Mouse (Mus musculus) embryonic facial prominence, embryonic 15.5 days (tissue): Measurements from ENCODE around the gene Rhag. TPM values are rescaled to one million over a fixed set of nuclear protein-coding genes. Genes with fewer than 3 reads are reported as not detected.

Experiments used
- ATAC-seq: fragments of 200-750 bp; cut with Nextera tagmentation; 2 replicates; pipeline ENCODE4 v1.8.0; 2017; ENCODE audit warnings: low read depth, moderate TSS enrichment; ENCODE audit not compliant: insufficient number of reproducible peaks, low FRiP score, low TSS enrichment
- H3K27ac ChIP-seq: fragments of 300-500 bp; sonication (generic); replicated peaks from 2 replicates; pipeline ENCODE4 v1.5.1; 2015; ENCODE audit warnings: mild to moderate bottlenecking, inconsistent platforms
- H3K27me3 ChIP-seq: fragments of 300-500 bp; sonication (generic); 2 replicates; pipeline ENCODE4 v1.6.1; 2015; ENCODE audit warnings: inconsistent platforms
- H3K36me3 ChIP-seq: fragments of 300-500 bp; sonication (generic); 2 replicates; pipeline ENCODE4 v1.6.1; 2015; ENCODE audit warnings: mild to moderate bottlenecking, inconsistent platforms
- H3K4me1 ChIP-seq: fragments of 300-500 bp; sonication (generic); 2 replicates; pipeline ENCODE4 v1.6.1; 2015; ENCODE audit warnings: inconsistent platforms
- H3K4me2 ChIP-seq: fragments of 300-500 bp; sonication (generic); replicated peaks from 2 replicates; pipeline ENCODE4 v1.6.1; 2015; ENCODE audit warnings: mild to moderate bottlenecking, inconsistent platforms
- H3K4me3 ChIP-seq: fragments of 300-500 bp; sonication (generic); replicated peaks from 2 replicates; pipeline ENCODE4 v1.5.1; 2015; ENCODE audit warnings: mild to moderate bottlenecking, inconsistent platforms
- H3K9ac ChIP-seq: fragments of 300-500 bp; sonication (generic); 2 replicates; pipeline ENCODE4 v1.6.1; 2015; ENCODE audit warnings: inconsistent platforms
- H3K9me3 ChIP-seq: fragments of 300-500 bp; sonication (generic); replicated peaks from 2 replicates; pipeline ENCODE4 v1.6.1; 2016; ENCODE audit warnings: inconsistent platforms
- WGBS: fragments of 180-500 bp; shearing (Covaris S2); methylation state at CpG from one replicate; pipeline ENCODE4 v1.1.7; 2015; 5-methylcytosine and 5-hydroxymethylcytosine counted together
- polyA plus RNA-seq: library from polyadenylated mRNA; unstranded; fragments of >200 nt; fragmentation: Nextera tagmentation; extraction: Ambion mirVana; gene quantifications from 2 replicates; pipeline ENCODE4 v1.2.1, GENCODE M21; 2015

The Rhag gene
- polyA plus RNA-seq, 1 experiment from 2014 or later: 0.35 TPM

DNA sequence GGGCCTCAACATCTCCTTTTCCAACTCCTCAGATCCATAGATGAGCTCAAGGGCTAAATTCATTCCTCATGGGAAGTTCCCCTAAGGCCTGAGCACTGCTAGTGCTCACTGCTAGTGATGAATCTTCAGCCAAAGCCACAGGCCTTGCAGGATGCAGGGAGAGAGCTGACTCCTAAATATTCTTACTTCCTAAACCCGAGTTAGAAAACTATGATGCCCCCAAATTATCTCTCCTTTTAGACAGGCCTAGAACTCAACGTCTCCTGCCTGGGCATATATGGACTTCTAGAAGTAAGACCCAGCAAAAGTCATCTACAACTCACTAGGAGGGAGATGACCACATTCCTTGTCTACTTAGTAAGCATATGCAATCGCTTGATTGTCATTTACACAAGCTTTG is 66.8 kb downstream of the Rhag start:
- H3K27me3 ChIP-seq: no peaks in the 10 kb centered on the region
- H3K36me3 ChIP-seq: no peaks in the 10 kb centered on the region
- no peak overlapping the region for H3K9ac ChIP-seq
- ATAC-seq: no peak
- 37% methylated on average over 3 of the region's 3 CpGs for WGBS
- H3K9me3 ChIP-seq: no peaks in the 10 kb centered on the region
- H3K4me3 ChIP-seq: no peak overlapping the region
- H3K4me2 ChIP-seq: 0 out of 2 replicates have a peak overlapping the region, but pooled peaks have one; percentile 19
- H3K4me1 ChIP-seq: peaks cover 7% of the 10 kb centered on the region; the same call in 1 of the 2 replicates
- H3K27ac ChIP-seq: no peak overlapping the region

DNA sequence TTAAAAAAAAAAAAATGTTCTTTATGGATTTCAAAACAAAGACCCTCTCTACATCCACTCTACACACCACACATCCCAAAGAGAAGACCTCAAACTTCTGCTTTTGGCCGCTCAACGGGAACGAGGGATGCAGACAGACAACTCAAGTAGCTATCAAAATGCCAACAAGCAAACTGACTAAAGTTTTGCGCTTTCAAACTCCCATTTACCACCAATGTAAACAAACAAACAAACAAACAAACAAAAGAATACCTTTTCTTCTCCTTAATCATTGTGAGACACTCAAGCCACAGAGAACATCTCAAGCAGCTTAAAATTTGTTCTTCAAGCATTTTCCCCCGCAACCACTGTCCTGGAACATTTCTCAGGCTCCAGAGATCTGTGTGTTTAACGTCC is 68.6 kb downstream of the Rhag start:
- H3K4me2 ChIP-seq: peak overlapping the region; percentile 87
- no peaks in the 10 kb centered on the region for H3K27me3 ChIP-seq
- peak overlapping the region; percentile 54; the same call in 1 of the 2 replicates for H3K9ac ChIP-seq
- H3K27ac ChIP-seq: no peak overlapping the region
- H3K9me3 ChIP-seq: no peaks in the 10 kb centered on the region
- H3K4me1 ChIP-seq: peaks cover 7% of the 10 kb centered on the region; the same call in 1 of the 2 replicates
- H3K36me3 ChIP-seq: no peaks in the 10 kb centered on the region
- WGBS: 13% methylated on average over 6 of the region's 6 CpGs
- peak overlapping the region; percentile 67 for H3K4me3 ChIP-seq
- ATAC-seq: no peak

DNA sequence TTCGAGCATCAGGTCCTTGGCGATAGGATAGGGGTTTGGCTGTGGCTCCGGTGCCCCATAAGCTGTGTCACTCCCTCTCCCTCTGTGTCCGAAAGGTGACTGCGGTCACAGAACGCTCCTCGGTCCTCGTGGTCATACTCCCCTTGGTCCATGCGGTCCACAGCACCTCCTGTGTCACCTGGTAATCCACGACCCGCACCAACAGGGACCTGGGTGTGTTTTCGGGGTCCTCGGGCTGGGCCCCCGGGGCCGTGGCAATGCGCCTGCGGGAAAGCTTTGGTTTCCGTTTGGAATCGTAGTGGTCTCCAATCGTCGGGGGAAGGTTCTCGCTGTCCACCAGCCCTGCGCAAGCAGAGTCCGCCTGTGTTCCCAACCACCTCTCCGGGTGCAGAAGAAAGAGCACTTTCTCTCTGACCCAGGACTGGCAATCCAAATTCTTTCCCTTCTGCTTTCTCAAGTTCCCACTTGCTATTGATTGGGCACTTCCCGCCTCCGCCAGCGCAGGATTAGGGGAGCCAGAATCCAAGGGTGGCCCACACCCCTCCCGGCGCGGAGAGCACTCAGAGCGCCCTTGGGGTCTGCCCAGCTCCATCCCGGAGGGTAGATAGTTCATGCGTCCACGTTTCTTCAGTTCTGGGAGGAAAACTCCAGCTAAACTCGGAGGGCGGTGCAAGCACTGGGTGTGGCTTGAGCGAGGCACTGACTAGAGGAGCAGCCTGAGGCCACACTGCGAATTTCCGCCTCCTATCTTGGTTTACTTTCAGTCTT is 69.2 kb downstream of the Rhag start, which contains the start of gene 9130008F23Rik:
Gene 9130008F23Rik (minus strand): TSS at position 636 of the 768 bp plus-strand sequence.
- Histone ChIP-seq H3K4me2 (peak within 1 kb of the TSS; percentile 87), H3K4me3 (peak within 1 kb of the TSS; percentile 67), H3K36me3 (no peaks in the 10 kb centered on the region), H3K9ac (peak within 1 kb of the TSS; percentile 54), H3K27ac (peak within 1 kb of the TSS; percentile 60; the same call in 1 of the 2 replicates), H3K4me1 (peaks cover 7% of the 10 kb centered on the region; the same call in 1 of the 2 replicates), H3K27me3 (no peaks in the 10 kb centered on the region), H3K9me3 (no peaks in the 10 kb centered on the region)
- under 1% methylated on average over 40 of the region's 40 CpGs for WGBS
- ATAC-seq: peak; percentile 82

- Histone ChIP-seq H3K4me2 (no peak overlapping the region), H3K27me3 (no peaks in the 10 kb centered on the region), H3K9me3 (no peaks in the 10 kb centered on the region), H3K4me1 (peaks cover 7% of the 10 kb centered on the region; the same call in 1 of the 2 replicates), H3K4me3 (no peak overlapping the region), H3K27ac (no peak overlapping the region), H3K9ac (no peak overlapping the region), H3K36me3 (no peaks in the 10 kb centered on the region)
- no peak for ATAC-seq
- WGBS: 84% methylated on average over 6 of the region's 6 CpGs
Measured at GRCm38 (mm10) chr17:40882172-40882571, 71.2 kb downstream of the Rhag start.

DNA sequence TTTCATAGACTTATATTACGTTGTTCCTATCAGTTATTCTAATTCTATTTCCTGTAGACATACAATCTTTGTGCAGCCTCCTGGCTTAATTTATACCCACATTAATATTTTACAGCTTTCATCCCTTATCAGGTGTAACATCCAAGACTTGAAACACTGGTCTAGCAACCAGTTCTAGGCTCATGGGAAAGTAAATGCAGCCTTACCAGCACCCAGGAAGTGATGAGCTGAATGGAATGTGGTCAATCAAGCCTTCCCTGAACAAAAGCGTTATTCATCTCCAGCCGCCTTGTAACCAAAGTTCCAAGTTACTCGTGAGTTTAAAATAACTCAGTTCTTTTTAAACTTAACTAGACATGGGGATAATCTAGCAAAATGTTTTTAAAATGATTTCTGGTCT is 74.2 kb downstream of the Rhag start:
- Histone ChIP-seq H3K9me3 (no peaks in the 10 kb centered on the region), H3K27ac (no peak overlapping the region), H3K36me3 (no peaks in the 10 kb centered on the region), H3K9ac (no peak overlapping the region), H3K27me3 (no peaks in the 10 kb centered on the region), H3K4me2 (no peak overlapping the region), H3K4me3 (no peak overlapping the region), H3K4me1 (no peaks in the 10 kb centered on the region)
- no peak for ATAC-seq
- 58% methylated on average over 4 of the region's 4 CpGs for WGBS

GRCm38 (mm10) chr17:40887849-40888536 is 77.1 kb downstream of the Rhag start:
- Histone ChIP-seq H3K4me2 (no peak overlapping the region), H3K4me1 (no peaks in the 10 kb centered on the region), H3K27me3 (no peaks in the 10 kb centered on the region), H3K9ac (no peak overlapping the region), H3K27ac (no peak overlapping the region), H3K36me3 (no peaks in the 10 kb centered on the region), H3K9me3 (no peaks in the 10 kb centered on the region), H3K4me3 (no peak overlapping the region)
- WGBS: 81% methylated on average over 4 of the region's 4 CpGs
- no peak for ATAC-seq

Other genes with a start within 250 kb of the Rhag start
- not detected in 2 replicates for gene Esp6, start 249.6 kb upstream of the Rhag start, polyA plus RNA-seq
- gene Esp4, start 212.5 kb upstream of the Rhag start, polyA plus RNA-seq: not detected in 2 replicates
- not detected in 2 replicates for gene Esp3, start 179.1 kb upstream of the Rhag start, polyA plus RNA-seq
- gene Esp1, start 84.0 kb upstream of the Rhag start, polyA plus RNA-seq: not detected in 2 replicates
- 0.12 TPM in 1 of 2 replicates, not detected in the other for gene Crisp2, start 4.1 kb upstream of the Rhag start, polyA plus RNA-seq
- gene 9130008F23Rik, start 69.4 kb downstream of the Rhag start, polyA plus RNA-seq: 2.0 and 2.2 TPM in 2 replicates
- 0.45 and 1.7 TPM in 2 replicates for gene Glyatl3, start 103.2 kb downstream of the Rhag start, polyA plus RNA-seq
- 31.8 and 32.2 TPM in 2 replicates for gene Mut, start 123.6 kb downstream of the Rhag start, polyA plus RNA-seq
- gene Cenpq, start 123.9 kb downstream of the Rhag start, polyA plus RNA-seq: 19.5 and 21.0 TPM in 2 replicates